Mouse (Mus musculus): ENCODE data around the gene Ubp1.

Gene Ubp1

DNA sequence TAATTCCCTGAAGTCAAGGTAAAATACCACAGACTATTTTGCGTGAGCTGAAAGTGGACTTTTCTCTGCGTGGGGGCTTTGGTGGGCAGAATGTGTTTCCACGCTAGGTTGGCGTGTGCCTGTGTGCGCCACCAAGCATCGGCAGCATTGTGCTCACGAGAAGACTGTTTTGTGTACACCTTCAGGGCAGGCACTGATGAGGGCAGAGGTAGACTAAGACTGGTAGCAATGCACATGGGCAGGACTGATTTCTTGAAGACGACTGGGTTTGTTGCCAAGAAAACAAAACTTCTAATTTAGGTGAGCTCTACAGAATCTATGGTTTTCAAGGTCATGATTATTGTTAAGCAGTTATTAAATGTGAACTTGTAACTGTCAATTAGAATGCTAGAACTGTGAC is 38.7 kb downstream of the Ubp1 start:
- DNase-seq (ENCODE audit: low read depth, low spot score) = no peak

DNA sequence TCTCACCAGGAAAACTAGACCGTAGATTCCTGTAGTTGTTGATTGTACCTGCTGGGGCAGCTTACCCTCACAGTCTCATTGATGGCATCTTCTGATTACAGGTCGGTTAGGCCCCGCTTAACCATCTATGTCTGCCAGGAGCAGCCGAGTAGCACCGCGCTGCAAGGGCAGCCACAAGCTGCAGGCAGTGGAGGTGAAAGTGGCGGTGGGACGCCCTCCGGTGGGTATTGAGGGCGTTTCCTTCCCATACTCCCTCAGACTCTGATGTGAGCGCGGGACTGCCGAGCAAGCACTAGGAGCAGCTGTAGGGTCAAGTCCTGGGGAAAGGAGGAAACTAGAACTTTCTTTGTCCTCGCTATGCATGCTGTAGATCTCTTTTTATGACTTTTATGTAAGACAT is 39.3 kb downstream of the Ubp1 start:
- no peak for DNase-seq (ENCODE audit: low read depth, low spot score)

DNA sequence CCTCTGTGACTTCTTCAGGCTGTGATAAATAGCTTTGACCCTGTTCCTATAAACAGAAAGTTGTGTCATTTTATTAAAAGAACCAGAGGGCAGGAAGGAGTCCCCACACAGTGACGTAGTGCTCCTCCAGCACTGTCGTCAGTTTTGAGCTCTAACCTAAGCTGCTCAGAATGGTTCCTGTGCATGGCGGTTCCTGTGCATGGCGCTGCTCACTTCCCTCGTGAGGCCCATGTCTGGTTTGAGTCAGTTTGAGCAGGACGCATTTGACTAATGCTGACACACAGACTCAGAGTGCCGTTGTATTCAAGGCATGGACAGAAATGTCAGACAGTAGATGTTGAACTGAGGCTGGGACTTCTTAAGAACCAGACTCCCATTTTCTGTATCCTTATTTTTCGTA is 40.9 kb downstream of the Ubp1 start:
- no peak for DNase-seq (ENCODE audit: low read depth, low spot score)

DNA sequence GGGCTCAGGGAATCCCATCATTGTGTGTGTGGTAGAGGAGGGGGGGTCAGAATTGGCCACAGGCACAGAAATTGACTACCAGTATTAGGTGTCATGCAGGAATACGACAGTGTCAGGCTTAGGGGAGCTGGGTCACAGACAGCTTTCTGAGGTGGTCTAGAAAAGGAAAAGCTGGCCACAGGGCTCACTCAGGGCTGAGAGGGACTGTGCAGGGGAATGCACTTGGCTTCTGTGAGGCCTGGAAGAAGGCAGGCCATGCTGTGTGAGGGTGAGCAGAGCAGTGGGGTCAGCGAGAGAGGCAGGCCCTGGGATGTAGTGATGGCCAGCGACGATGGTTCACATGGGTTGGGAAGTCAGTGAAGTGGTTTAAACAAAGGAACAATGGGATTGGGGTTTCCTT is 43.1 kb downstream of the Ubp1 start:
- DNase-seq (ENCODE audit: low read depth, low spot score) = no peak

DNA sequence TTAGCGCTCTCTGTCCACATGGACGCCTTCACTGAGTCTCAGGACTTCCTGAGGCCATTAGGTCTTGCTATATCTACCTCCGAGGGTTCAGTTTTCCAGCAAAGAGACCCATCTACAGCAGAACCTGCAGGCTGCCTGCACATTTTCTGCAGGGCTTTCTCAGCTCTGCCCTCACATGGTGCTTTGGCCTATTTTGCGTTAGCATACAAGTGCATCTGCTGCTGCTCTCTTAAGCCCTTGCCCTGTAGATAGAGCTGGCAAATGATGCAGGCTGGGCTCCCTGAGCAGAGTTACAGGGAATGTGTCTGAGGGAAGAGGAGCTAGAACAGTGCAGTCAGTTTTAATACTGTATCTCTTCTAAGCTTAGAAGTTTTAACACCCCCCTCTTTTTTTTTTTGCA is 44.2 kb downstream of the Ubp1 start:
- no peak for DNase-seq (ENCODE audit: low read depth, low spot score)

GRCm38 (mm10) chr9:113975442-113975841 is 44.7 kb downstream of the Ubp1 start:
- DNase-seq (ENCODE audit: low read depth, low spot score) = no peak

DNA sequence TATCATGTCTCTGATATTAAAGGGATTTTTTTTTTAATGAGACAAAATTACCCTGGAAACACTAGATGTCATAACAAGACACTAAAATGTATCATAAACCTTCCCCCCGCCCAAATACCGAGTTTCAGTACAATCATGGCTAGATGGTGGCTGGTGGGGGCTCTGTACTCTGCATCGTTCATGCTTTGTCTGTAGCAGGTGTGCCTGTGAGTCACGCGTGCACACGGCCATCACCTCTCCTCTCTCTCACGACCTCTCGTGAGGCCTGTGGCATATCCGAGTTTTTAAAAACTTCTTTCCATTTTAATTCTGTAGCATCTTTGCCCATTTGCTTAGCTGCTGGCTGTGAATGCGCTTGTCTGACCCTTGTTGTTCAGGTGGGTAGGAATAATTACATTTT is 45.5 kb downstream of the Ubp1 start:
- DNase-seq (ENCODE audit: low read depth, low spot score) = no peak

- no peak for DNase-seq (ENCODE audit: low read depth, low spot score)
These were observed 46.6 kb downstream of the Ubp1 start for GRCm38 (mm10) chr9:113977225-113977840.

DNA sequence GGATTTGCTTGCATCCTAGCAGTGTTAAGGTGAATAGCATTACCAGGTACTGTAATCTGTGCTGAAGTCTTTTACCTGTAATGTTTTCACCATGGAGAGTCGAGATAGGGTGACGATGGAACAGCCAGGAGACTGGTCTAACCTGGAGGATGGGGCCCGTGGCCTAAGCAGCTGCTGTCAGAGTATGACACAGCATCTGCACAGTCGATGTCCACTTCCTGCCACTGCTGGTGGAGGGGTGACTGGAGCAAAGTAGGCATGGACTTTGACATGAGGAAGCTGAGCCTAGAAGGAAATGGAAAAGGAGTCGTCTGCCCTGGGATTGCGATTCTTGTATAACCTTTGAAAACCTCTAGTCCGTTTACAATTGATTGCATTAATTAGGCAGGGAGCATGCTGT is 47.9 kb downstream of the Ubp1 start:
- no peak for DNase-seq (ENCODE audit: low read depth, low spot score)

- DNase-seq (ENCODE audit: low read depth, low spot score) = no peak
These were observed 48.6 kb downstream of the Ubp1 start for GRCm38 (mm10) chr9:113979356-113979755.

DNA sequence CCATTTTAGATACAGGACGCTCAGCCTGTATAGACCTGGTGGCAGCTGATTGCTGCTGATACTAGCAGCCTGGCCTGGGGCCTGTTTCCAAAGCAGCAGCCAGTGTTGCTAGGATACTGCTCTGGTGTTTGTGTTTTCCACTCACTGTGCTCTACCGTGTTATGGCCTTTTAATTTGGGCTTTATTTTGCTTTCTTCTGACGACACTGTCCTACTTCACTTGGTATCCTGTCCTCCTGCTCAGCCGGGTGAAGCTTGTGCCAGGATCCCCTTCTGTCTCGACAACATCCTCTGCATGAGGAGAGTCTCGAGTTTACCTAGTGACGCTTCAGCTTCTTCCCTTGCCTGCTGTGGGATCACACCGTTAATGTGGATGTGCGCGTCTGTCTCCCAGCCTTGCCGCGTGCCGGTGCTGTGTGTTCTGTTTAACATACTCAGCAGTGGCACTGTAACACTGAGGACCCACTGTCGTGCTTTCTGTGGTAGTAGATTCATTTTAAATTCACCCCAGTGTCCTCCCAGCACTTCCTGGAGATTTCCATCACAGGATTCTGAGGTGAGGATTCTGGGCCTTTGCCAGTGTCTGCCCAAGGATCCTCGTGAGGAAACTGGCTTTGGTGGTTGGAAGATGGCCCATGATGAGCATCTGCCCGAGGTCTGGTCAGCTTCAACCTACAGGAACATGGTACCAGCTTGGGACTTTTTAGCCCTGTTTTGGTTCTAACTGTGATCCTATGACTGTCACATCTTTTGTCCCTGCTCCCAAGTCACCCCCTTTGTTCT is 50.6 kb downstream of the Ubp1 start:
- no peak for DNase-seq (ENCODE audit: low read depth, low spot score)

DNA sequence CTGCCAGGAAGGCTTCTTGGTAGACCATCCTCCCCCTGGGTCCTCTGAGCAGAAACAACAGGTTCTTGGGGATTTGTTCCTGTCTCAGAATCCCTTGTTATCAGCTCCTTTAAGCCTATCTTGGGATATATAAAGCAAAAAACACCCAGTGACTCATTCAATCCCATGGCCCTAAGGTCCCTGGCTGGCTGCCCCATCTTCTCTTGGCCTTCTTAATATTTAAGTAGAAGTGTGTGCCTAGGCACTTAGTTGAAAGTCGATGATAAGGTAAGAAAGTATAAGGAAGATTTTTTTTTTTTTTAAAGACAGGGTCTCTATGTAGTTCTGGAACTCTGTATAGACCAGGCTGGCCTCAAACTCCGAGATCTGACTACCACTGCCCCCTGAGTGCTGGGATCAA is 51.7 kb downstream of the Ubp1 start:
- DNase-seq (ENCODE audit: low read depth, low spot score) = no peak

DNA sequence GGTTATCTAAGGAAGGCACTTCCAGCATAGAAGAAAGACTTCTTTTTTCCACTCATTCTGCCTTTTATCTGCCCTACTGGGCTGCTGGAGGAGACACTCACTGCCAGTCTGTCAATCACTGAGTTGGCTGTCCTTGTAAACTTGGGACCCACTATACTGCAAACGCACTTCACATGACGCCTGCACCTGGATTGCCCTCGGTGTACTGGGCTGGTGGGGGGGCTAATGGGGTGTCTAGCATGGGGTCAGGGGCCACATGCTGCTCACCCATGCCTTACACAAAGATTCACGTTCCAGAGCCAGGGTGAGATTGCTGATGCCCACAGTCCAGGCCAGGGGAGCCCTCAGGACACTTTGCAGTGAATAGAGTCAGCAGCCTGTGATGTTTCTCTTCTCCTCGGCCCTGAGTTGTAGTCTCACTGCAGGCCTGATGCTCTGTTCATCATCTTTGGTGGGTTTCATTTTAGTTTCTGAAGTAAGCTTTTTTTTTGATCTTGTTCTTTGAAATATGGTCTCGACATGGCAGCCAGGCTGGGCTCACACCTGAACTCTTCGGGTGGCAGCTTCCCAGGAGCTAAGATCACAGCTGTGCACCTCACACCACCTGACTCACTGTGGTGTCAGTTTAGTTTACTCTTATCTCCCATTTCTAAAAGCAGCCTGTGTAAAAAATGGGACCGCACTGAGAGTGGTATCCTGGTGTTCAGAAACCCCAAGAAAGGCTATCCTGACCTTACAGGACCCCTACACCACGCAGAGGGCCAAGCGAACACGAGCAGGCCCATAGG is 52.3 kb downstream of the Ubp1 start:
- DNase-seq (ENCODE audit: low read depth, low spot score) = no peak

DNA sequence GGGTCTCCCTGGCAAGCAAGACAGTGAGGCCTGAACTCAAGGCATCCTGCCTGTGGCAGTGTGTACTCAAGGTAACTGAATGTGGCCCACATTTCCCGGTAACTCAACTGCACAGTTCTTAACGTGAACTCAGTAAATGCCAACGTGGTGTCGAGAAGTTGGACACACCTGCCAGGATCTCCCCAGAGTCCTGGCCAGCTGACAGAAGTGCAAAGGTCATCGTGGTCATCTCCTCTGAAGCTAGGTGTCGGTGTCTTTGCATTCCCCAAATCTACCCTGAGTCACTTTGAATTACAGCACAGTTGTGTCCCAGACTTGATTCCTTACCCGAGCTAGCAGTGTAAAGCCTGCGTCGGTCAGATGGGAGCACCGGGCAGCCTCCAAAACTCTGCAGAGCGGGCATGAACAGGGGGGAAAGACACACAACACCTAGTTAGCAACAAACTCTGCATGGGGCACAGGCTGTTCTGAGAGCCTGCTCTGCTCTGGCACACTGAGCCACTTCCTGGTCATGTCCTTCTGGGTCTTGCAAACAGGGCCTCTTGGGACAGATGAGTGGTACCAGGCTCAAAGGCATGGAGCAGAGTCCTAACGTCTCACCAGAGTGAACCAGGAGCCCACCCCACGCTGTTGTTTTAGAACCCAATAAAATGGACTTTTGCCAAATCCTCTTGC is 54.3 kb downstream of the Ubp1 start:
- DNase-seq (ENCODE audit: low read depth, low spot score) = no peak

DNA sequence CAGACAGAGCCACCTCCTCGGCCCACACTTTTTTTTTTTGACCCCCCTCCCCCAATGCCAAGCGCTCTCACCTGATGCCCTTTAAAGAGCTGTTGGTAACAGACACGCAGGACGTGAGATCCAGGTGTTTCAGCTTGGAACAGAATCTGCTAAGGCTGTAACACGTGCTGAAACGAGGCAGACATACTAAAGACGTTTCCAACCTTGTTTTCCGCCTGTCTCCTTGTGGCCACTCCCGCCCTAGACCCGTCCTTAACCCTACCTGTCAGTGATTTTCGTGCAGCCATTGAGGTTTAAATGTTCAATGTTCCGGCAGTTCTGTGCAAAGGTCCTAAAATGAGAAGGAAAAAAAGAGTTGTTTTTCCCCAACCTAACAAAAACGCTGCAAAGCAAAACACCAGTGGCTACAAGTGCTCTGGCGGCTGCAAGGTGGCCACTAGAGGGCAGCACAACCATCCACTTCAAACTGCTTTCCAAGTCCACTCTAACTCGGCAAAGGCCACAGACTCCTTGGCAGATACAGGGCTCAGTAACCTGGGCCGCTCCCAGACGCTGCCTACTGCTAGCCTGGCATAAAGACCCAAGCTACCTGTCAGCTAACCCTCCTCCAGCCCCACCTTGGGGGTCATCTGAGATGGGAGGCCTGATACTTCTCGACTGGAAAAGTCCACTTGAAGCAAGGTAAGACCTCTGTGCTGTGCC is 60.0 kb downstream of the Ubp1 start:
- no peak for DNase-seq (ENCODE audit: low read depth, low spot score)

DNA sequence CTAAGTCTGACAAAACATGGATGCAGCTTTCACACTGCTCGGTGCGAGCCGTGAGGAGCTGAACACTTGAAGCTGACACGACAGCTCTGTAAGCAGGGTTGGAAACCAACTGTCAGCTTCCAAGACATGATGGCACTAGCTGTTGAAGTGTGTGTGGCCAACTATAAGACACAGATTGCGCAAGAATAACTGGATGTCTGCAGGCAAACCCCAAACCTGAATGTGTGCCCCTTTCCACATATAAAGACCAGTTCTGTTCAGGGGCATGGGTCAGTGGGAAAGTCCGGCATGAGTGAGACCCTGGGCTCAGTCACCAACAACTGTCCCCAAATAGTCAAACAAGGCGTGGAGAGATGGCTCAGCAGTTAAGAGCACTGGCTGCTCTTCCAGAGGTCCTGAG is 62.1 kb downstream of the Ubp1 start:
- DNase-seq (ENCODE audit: low read depth, low spot score) = no peak

DNA sequence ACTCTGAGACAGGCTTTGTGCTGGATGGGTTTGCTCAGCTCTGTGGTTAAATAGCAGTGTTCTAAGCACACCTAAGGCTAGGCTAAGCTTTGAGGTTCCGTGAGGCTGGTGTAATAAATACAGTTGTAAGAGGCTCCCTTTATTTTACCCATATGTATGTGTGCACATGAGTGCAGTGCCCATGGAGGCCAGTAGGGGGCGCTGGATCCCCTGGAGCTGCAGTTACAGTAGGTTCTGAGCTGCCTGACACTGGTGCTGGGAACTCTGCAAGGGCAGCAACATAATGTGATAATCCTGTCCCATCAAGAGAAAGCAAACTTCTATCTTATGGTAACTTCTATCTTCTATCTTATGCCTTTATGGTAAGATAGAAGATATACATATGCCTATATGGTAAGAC is 67.6 kb downstream of the Ubp1 start:
- no peak for DNase-seq (ENCODE audit: low read depth, low spot score)

- no peak for DNase-seq (ENCODE audit: low read depth, low spot score)
These were observed 76.1 kb downstream of the Ubp1 start for GRCm38 (mm10) chr9:114006801-114007200.

DNA sequence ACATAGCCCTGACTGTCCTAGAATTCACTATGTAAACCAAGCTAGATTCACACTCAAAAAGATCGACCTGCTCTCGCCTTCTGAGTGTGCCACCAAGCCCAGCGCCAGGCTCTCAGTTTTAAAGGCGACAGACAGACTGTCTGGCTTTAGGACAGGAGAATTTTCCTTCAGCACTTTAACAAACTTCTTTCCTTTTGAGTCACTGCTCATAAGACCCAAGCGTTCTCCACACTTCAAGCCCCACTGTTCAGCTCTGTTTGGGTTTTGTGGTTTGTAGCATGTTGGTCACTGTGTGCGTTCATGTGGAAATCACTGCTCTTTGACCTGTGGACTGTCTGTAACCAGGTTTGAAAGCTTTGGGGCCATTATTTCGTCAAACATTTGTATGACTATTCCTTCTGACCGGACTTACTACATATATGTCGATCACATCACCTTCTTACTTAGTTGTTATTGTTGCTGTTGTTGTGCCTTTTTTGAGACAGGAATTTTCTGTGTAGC is 77.2 kb downstream of the Ubp1 start:
- no peak for DNase-seq (ENCODE audit: low read depth, low spot score)

DNA sequence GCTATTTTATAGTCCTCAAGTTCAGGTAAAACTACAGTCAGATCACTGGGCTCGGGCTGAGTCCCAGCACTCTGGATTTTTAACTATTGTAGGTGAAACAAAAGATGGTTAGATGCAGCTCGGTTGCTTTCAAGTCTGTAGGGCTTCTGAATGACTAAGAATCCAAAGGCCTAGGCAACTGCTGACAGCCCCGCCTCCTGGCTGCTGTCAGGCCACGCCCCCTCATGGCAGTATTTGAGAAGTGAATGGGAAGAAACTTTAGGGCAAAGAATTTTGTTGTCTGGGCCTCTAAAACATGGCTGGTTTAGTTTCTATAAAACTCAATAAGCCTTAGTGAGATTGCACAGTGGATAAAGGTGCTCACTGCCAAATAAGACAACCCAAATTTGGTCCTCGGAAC is 78.8 kb downstream of the Ubp1 start:
- DNase-seq (ENCODE audit: low read depth, low spot score) = no peak

DNA sequence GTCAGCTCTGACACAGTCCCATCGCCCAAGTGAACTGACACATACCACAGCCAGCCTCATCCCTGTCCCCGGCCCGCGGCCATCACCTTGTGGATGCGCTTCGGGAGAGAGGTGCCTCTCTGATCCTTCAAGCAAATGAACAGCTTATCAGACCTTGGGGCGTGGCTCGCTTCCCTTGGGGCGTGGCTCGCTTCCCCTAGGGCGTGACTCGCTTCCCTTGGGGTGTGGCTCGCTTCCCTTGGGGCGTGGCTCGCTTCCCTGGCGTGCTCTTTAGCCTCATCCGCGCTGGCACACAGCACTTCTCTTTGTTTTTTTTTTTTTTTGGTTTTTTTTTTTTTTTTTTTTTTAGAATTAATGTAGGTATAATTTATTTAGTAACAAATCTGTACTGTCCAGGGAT is 80.5 kb downstream of the Ubp1 start:
- DNase-seq (ENCODE audit: low read depth, low spot score) = no peak
